Mouse (Mus musculus): ENCODE data around the gene Trcg1.
"Not testable (repeated sequence)": the region's sequence is repeated elsewhere in the genome, so short reads cannot be mapped to it uniquely, and the experiment has no call there.

Gene Trcg1

DNA sequence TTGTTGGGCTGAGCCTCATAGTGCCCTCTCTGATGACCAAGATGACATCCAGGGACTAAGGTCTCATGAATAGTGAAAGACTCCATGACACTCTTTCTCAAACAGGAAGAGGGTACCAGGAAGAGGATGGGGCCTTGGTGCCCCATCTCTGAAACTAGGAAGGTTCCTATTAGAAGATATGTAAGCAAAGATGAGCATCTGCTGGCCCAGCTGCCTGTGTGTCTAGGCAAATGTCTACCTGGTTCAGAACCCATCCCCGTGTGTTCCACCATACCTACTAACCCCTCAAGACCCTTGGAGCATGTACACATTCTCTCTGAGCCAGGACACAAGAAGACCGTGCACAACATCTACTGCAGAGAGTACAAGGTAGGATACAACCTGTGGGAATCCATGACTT, at the start of gene Trcg1:
TSS of gene Trcg1 (plus strand) at position 301 of the 400 bp plus-strand sequence.
- in situ Hi-C loops (cut with MboI; ENCODE audit: low sequenced_read_pairs): no loop called here

- in situ Hi-C loops (cut with MboI; ENCODE audit: low sequenced_read_pairs): no loop called here
Observed at GRCm38 (mm10) chr9:57196708-57197107, 39.6 kb upstream of the Trcg1 start.

DNA sequence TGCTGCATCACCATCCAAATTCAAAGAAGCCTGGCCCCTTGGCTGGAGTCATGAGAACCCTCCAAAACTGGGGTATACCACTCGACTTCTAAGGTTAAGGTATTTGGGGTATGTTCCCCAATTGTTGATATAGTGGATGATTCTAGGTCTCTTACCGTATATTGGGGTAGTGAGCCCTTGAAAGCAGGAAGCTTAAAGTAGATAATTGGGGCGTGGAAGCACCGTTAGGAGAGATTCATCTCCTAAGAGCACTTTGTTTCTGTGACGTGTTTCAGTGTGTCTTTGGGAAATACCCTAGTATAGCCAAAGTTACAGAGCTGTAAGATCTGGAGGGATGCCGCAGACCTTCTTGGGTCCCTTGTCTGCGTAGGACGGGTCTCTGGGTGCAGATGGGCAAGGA, 38.9 kb upstream of the Trcg1 start:
- in situ Hi-C loops (cut with MboI; ENCODE audit: low sequenced_read_pairs): no loop called here

GRCm38 (mm10) chr9:57202981-57203380, 33.4 kb upstream of the Trcg1 start:
- in situ Hi-C loops (cut with MboI; ENCODE audit: low sequenced_read_pairs): no loop called here

DNA sequence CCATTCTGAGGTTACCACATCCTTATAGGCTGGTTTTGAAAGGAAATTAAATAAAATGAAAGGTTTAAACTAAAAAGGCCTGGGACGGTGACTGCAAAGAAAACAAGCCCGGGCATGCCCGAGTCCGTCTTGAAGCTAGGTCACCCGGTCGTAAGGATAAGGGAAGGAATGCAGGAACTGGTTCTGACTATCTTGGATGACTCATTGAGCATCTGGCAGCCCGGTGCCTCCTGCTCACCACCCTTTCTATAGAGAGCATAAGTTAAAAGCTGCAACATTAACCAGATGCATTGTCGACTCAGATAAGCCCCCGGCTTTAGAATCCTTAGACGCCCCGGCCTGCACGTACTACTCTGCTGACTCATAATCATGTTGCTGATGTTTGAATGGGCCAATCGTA, 32.8 kb upstream of the Trcg1 start:
- in situ Hi-C loops (cut with MboI; ENCODE audit: low sequenced_read_pairs): not testable (repeated sequence)

DNA sequence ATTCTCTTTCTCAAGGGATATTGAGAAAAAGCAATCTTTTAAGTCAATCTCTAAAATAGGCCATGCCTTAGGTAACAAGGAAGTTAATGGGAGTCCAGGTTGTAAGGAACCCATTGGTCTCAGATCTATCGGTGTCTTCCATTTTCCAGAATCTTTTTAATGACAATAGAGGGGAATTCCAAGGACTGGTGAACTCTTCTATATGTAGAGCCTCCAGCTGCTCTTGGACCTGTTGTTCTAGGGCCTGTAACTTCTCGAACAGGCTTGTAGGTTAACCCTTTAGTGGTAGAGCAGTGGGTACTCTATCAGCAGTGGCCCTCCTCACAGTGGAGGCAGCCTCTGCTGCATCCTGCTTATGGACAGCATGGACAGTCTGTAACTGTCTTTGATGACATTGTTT, 29.5 kb upstream of the Trcg1 start:
- in situ Hi-C loops (cut with MboI; ENCODE audit: low sequenced_read_pairs): no loop called here

DNA sequence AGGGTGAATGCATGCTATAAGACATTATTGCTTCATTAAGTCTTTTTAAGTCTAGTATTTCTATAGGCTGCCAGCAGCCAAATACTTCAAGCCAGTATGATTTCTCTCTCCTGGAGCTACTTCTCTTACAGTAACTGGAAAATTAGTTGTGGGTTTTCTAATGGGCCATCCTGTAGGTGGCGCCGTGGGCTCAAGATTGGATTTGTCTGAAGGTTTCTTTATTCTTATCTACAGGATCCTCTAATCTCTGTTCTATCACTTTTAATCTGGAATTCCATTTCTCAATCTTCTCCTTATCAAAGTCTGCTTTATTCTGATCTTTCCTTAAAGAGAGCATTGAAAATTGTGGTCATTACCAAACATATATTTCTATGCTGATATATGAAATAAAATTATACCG, 27.0 kb upstream of the Trcg1 start:
- in situ Hi-C loops (cut with MboI; ENCODE audit: low sequenced_read_pairs): no loop called here

DNA sequence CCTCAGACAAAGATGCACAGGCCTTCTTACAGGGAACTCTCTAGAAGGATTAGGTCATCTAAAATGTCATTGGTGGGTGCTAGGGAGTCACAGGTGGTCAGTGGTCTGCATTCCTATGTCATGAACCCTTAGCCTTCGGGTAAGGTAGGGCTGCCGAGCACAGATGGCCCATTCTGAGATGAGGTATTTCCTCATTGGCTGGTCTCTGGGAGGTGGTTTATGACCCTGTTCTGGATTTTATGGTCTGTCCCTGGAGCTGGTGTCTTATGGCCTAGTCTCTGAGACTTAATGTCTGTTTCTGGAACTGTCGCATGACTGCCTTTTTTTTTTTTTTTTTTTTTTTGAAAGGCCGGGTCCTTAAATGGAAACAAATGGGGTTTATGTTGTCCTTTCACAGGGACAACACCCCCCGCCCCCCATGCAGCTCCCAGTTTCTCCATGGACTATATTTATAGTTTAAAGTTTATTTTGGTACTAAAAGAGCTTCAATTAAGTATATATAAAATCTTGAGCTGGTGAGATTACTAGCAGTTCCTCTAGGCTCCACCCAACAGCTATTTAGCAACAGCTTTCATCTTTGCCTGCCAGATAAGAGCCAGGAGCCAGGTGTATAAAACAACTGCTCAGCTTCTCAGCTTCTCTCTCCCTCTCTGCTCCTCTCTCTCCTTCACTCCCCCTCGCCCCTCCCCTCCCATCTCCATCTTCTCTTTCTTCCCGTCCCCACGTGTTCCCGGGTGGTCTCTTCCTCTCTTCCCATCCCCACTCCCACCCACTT, 23.7 kb upstream of the Trcg1 start:
- in situ Hi-C loops (cut with MboI; ENCODE audit: low sequenced_read_pairs): no loop called here

- in situ Hi-C loops (cut with MboI; ENCODE audit: low sequenced_read_pairs): no loop called here
Observed at GRCm38 (mm10) chr9:57214500-57214899, 21.9 kb upstream of the Trcg1 start.

DNA sequence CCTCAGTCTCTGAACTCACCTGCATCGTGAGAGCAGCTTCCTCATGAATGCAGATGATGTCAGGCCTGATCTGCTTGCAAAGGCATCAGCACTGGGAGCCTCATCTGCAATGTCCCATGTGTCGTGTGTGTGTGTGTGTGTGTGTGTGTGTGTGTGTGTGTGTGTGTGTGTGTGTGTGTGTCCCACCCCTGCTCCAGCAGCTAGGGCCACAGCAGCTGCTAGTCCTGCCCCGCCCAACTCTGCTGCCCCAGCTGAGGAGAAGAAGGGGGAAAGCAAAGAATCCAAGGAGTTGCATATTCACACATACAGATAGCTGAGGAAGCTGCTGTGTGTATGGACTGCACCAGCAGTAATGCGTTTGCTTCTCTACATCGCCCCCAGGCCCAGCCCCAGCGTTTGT, 19.1 kb upstream of the Trcg1 start:
- in situ Hi-C loops (cut with MboI; ENCODE audit: low sequenced_read_pairs): no loop called here

DNA sequence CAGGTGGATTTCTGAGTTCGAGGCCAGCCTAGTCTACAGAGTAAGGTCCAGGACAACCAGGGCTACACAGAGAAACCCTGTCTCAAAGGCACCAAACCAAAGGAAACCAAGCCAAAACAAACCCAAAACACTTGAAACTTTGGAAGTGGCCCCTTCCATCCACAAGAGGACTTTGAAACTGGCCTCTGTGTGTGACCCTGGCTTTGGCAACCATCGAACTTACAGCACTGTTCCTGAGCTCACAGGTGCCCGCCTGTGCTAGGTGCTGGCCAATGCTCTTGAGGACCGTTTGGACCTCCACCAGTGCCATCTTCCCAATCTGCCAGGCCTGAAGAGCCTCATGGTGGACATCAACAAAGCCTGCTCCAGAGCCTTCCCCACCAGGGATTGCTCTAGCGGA, 17.6 kb upstream of the Trcg1 start:
- in situ Hi-C loops (cut with MboI; ENCODE audit: low sequenced_read_pairs): no loop called here

- in situ Hi-C loops (cut with MboI; ENCODE audit: low sequenced_read_pairs): no loop called here
Observed at GRCm38 (mm10) chr9:57219511-57219910, 16.8 kb upstream of the Trcg1 start.

- in situ Hi-C loops (cut with MboI; ENCODE audit: low sequenced_read_pairs): no loop called here
Observed at GRCm38 (mm10) chr9:57220356-57220755, 16.0 kb upstream of the Trcg1 start.

GRCm38 (mm10) chr9:57223341-57223740, 13.0 kb upstream of the Trcg1 start:
- in situ Hi-C loops (cut with MboI; ENCODE audit: low sequenced_read_pairs): no loop called here

- in situ Hi-C loops (cut with MboI; ENCODE audit: low sequenced_read_pairs): no loop called here
Observed at GRCm38 (mm10) chr9:57225780-57226627, 10.4 kb upstream of the Trcg1 start.

- in situ Hi-C loops (cut with MboI; ENCODE audit: low sequenced_read_pairs): not testable (repeated sequence)
Observed at GRCm38 (mm10) chr9:57226628-57227122, 9.7 kb upstream of the Trcg1 start.

DNA sequence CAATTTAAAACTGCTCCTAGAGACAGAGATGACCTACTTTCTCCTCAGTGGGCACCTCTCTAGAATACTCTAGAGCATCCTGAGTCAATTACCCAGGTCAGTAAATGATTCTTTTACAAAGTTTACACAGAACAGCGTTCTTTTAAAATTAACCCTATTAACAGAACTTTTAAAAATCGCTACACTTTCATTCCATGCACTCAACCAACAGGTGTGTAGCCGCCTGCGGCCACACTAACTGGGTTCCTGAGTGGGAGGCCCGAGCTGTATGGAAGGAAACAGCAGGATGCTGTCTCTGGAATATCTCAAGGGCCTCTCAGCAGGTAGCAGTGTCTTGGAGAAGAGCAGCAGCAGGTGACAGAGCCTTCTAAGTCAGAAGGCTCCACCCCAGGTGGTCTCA, 9.2 kb upstream of the Trcg1 start:
- in situ Hi-C loops (cut with MboI; ENCODE audit: low sequenced_read_pairs): no loop called here

- in situ Hi-C loops (cut with MboI; ENCODE audit: low sequenced_read_pairs): no loop called here
Observed at GRCm38 (mm10) chr9:57228186-57228585, 8.2 kb upstream of the Trcg1 start.

- in situ Hi-C loops (cut with MboI; ENCODE audit: low sequenced_read_pairs): no loop called here
Observed at GRCm38 (mm10) chr9:57229726-57230125, 6.6 kb upstream of the Trcg1 start.

DNA sequence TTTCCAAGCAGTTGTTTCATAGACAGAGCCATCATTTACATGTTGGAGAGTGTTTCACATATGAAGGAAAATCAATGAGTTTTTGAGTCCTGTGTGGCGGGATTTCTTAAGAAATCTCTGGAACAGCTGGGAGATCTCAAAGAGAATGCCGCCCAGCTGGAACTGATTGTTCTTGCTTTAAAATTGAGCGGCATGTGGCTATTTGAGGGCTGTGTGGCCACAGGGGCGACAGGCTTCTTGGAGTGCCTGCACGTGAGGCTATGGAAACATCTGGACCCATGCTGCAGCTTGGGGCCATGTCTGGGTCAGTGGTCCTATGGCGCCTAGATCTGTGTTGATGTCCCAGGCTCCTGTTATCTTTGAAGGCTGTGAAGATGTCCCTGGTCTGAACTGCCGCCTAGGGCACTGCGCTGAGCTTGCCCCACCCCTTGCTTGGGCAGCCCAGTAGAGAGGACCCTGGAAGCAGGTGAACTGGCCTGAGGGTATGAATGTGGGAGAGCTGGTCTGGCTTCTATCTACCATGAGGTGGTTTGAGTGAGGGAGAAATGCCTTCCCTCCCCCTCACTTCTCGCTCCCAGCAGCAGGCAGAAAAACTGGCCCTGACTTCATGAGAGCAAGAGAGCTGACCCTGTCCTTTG, 6.1 kb upstream of the Trcg1 start:
- in situ Hi-C loops (cut with MboI; ENCODE audit: low sequenced_read_pairs): no loop called here

- in situ Hi-C loops (cut with MboI; ENCODE audit: low sequenced_read_pairs): no loop called here
Observed at GRCm38 (mm10) chr9:57231536-57232255, 4.7 kb upstream of the Trcg1 start.

Data from CH12F3 (cell line).